Mouse (Mus musculus) induced T-regulatory cell, adult 2 months (primary cell): ENCODE results near the gene Pnpo.

Experiments
- DNase-seq: peaks from one replicate; pipeline ENCODE4 v3.0.0-alpha.2; 2012; ENCODE audit warnings: low read depth

The Pnpo gene

GRCm38 (mm10) chr11:96937549-96938425 is 6.0 kb downstream of the Pnpo start:
- DNase-seq = peak; percentile 50

DNA sequence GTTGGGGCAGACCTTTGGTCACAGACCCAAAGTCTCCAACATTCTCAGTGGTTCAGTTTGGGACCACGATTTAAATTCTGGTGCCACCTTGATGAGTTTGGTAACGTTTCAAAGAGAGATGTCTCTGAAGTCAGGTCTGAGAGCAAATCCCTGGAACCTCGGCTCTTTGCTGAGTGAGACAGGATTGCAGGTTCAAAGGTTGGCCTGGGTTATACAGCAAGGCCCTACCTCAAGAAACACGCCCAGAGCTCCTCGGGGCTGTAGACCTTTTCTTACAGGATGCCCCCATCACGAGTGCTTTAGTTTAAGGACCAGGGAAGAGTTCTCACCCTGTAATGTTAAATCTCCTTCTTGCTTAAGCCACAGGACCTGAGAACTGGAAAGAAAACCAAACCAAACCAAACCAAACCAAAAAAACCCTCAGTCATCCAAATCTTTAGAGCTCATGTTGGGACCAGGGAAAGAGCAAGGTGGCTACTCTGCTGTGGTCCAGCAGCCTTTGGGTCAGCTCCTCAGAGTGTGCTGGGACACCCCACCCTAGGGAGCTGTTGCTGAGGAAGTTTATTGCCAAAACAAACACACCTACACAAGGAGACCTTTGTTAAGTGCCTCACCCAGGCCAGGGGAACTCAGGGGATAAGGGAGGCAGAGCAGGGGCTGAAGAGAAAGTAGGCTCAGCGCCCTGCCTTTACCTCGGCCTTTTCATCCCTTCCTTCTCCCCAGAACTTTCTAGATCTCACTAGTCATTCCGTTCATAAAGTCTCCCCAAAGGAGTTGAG is 7.7 kb downstream of the Pnpo start:
- DNase-seq = no peak

DNA sequence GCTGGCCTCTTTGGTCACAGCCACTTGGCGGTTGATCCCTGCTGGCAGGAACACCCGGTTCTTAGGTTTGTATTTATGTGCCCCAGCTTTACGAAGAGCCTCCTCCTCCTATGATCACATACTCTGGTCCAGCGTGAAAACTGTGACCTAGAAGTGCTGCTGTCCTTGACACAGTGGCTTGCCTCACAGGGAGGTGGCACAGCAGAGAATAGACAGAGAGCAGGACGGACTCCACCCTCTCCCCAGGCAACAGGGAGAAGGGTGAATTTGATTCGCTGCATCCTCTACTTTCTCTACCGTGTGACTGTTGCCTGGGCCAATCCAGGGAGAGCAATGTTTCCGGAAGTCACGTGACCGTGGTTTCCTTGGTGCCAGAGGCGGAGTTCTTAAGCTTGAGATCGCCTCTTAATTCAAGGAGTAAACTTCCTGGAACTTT is 8.8 kb downstream of the Pnpo start:
- peak; percentile 82 for DNase-seq

DNA sequence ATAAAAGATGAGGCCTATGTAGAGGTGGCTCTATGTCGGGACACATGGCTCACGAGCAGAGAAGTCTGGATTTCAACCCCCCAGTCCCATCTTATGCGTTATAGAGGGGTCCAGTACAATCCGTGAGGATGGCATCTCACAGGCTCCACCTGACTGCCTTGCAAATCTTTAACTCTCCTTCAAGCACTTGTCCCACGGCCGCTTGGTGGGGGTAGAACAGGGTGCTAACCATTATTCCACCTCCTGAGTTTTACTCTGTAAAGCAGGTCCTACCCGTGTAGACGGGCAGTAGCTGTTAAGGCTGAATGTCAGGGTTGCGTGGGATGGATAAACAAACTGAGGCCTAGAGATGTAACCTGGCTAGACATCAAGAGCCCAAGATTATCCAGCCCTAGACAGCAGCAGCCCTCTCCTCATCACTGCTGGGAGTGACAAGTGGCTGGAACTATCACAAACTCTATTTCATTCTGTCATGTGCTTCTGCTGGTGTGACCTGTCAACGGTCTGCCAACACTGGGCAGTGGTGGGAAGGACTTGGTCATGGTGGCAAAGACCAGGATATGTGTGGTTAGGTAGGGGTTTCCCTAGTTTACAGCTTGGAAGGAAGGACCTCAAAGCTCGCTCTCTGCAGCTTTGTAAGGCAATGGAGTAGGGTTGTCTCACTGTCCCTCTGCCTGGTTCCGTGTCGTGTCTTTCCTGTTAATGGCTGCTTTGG is 10.1 kb downstream of the Pnpo start:
- DNase-seq = no peak

DNA sequence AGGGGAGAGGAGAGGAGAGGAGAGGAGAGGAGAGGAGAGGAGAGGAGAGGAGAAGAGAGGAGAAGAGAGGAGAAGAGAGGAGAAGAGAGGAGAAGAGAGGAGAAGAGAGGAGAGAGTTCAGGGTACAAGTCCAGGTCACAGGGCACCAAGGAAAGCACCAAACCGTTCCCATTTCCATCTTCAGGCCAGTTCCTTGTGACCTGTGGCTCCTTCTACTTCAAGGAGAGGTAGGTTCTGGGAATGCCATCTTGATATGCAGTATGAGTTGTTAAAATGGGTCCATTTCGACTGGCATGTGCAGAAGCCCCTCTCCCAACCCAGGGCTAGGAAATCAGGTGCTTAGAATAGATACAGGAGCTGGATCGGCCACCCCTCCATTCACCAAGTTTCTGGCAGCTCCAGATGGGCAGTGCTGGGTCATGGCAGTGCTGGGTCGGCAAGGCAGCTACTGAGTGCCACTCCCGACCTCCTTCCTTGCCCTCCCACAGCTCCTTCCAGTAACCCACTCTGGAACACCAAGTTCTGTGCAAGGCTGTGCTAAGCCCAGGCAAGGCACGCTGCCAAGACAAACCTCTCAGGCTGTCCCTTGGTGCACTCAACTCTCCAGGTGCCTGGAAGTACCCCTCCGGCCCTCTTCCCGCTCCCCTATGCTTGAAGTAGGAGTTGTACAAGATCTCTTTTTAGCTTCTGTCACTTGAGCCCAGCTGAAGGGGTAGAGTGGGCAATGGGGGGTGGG is 12.3 kb downstream of the Pnpo start:
- DNase-seq = no peak

DNA sequence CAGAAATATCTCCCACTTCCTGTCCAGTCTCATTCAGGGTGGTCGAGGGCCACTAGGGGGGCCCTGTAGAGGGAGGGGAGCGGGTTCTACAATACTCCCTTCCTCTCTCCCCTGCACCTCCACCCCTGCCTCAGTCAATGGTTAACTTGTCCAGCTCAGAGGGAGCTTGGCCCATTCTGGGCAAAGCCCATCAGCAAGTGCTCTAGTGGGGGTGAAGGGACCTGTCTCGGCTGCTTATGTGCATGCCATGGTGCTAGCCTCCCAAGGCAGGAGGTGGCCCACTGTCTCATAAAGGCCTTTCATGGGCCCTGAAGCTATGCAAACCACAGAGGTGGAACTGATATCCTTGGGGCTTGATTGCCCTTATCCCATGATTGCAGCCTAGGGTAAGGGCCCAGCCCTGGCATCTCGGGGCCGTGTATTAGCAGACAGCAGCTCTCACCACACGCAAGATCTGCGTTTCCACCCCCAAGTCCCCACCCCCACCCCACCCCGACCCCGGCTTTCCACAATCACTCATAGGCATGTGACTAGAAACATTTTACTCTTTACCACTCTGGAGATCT is 13.9 kb downstream of the Pnpo start:
- no peak for DNase-seq

- DNase-seq = no peak
Observed at GRCm38 (mm10) chr11:96929096-96929765, 14.6 kb downstream of the Pnpo start.

DNA sequence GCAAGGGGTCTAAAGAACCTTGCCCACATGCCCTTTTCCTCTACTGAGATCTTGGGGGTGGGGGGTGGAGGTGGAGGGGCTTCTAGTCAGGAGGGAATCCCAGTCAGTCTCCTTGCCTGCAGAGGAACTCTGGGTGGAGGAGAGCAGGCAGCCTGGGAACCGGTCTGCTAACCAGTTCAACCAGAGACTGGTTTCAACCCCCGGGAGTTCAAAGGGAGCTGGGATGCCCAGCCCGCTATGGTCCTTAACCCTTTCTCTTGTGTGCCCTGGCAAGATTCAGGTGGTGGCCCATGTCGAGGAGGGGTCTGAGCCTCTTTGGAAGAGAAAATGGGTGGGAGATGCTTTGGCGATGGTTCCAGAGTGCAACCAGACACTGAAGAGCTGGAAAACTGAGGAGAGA is 15.1 kb downstream of the Pnpo start:
- no peak for DNase-seq

- DNase-seq = no peak
Observed at GRCm38 (mm10) chr11:96928088-96928487, 15.7 kb downstream of the Pnpo start, which contains the start of gene Prr15l. TSS of gene Prr15l (plus strand) at chr11:96928104.

GRCm38 (mm10) chr11:96926587-96926986 is 17.2 kb downstream of the Pnpo start:
- no peak for DNase-seq

DNA sequence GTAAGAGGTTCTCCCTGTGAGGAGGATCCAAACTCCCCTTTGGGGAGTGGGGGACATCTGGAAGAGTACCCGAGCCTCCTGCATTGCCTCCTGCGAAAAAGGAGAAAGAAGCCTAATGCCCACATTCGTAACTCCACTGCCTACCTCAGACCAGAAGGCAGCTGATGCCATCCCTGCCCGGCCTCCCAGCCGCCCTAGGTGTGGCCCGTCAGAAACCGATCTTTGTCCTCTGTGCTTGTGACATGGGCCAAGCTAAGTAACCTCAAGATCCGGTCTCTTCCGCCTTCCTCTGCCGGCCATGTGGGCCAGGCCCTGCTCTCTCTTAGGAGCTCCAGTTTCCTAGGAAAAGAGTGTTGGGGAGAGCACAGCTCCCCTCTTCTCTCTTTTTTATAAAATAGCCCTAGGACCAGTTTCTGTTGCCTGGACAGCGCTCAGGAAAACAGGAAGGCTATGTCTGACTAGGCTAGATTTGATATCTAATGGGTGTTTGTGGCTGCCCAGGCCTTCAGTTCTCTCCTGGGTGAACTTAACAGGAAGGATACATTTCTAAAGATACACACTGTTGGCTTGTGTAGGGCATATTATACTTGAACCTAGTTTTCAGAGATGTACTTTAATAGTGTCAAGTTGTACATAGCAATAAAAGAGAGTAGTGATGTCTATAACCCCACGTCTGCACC is 18.2 kb downstream of the Pnpo start:
- no peak for DNase-seq

DNA sequence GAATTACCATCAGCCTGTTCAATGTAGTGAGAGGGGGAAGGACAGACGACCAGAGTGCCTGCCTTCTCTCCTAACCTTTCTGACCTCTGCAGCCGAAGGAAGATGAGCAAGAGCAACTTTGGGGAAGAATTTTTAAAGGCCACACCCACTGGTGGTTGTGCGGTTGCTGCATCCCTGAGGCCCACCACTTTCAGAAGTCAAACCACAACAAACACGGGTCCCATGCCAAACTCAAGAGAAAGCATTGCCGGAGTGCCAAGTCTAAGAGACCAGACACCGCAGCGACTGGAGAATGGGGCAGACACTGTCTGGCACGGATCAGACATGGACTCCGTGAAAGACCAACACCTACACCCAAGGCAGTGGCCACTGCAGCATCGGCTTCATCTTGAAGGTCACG is 18.9 kb downstream of the Pnpo start:
- peak; percentile 27 for DNase-seq

GRCm38 (mm10) chr11:96919003-96919402 is 24.8 kb downstream of the Pnpo start:
- no peak for DNase-seq

- DNase-seq = no peak
Observed at GRCm38 (mm10) chr11:96917415-96917814, 26.4 kb downstream of the Pnpo start.

GRCm38 (mm10) chr11:96916885-96917396 is 26.8 kb downstream of the Pnpo start:
- DNase-seq = peak; percentile 23

DNA sequence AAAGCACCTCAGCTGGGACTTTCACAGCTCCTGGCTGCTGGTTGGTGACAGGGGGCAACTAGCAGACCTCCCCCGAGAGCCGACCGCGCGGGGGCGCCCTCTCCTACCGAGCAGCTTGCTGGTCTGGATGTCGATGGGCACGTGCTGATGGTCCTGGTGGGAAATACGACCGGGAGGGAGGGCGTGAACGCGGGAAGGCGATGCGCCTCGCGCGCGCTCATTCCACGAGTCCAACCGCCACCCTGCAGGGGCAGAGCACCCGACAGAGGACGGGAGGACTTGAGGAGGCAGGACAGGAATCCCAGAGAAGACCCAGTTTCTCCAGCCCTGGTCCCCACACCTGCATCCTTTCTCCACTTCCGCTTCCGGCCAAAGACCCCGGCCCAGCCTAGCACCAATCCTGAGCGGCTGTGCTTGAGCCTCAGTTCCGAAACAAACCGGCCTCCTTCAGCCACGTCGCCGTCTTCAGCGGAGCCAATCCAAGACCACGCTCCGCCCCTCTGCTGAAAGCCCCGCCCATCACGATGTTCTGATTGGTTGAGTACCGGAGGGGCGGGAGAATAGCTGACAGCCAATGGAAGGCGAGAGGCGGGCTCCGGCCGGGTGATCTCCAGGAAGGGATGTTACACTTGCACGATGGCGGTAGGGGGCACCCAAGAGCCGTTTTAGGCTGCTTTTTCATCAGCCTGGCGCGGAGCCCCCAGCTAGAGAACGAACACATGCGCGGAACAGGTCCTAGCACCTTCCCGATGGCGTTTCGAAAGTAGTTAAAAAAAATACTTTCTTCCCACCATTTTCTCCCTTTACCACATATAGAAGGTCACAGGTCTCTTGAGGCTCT is 27.5 kb downstream of the Pnpo start, which contains the start of gene Cdk5rap3:
Cdk5rap3 (minus strand) TSS at position 453 of the 841 bp plus-strand sequence.
- DNase-seq = peak; percentile 100

DNA sequence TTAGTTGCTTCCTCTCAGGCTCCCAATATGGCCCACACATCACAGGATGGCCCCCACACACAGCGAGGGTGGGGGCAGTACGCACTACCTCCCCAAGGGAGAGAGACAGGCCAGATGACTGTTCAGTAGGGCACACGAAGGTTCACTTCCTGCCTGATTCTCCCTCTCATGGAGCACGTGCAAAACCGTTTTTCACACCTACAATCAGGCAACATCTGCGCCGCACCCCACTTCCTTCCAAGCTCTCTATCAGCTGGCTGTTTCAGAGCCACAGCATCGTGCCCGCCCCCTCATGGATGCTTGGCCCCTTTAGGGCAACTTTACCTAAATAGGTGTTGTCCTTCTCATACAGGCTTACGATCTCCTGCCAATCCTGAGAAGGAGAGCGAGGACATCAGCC is 31.1 kb downstream of the Pnpo start:
- peak; percentile 61 for DNase-seq

DNA sequence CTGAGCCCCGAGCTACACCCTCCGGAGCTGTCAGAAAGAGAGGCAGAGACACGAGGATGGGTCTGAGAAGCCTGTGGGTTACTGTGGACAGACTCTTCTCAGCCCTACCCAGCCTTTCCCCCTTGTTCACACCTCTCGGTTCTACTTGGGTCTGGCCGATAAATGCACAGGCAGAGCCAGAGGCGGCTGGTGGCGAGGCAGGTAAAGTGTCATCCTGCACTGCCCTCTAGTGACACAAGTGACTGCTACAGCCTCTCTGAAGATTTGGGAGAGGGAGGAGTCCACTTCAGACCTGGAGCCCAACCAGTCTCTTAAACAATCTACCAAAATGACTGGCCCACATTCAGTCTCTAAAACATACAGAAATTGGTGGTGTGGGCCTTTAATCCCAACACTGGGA is 33.8 kb downstream of the Pnpo start:
- DNase-seq = peak; percentile 86

GRCm38 (mm10) chr11:96908594-96908993 is 35.2 kb downstream of the Pnpo start:
- no peak for DNase-seq
